Comparison of ENCODE assay signal across 8 mouse cellular contexts in genomic region chr8:36346682-36347324, GRCm38 (mm10).
A peak's percentile ranks its signal among the peaks of the same experiment; 100 is the strongest.
DNase-seq lines count a peak whose midpoint lies in the region; ATAC-seq and TF ChIP-seq lines count a peak whose summit lies in the region.

No protein-coding gene starts in this region.

- H3K4me3 ChIP-seq in kidney, embryonic 16.5 days (ENCODE audit: low read length) = no peak overlapping the region
- H3K4me3 ChIP-seq in kidney, embryonic 15.5 days (replicated peaks) = no peak overlapping the region
- H3K4me3 ChIP-seq in liver, adult 2 months (ENCODE audit: insufficient read depth, low read depth, low read length) = no peak overlapping the region
- no peak overlapping the region for H3K4me3 ChIP-seq in stomach, embryonic 15.5 days (replicated peaks)

- H3K27me3 ChIP-seq in kidney, embryonic 16.5 days (ENCODE audit: insufficient read depth, low read length) = no peaks in the 10 kb centered on the region; the same call in 1 of the 2 replicates
- peaks cover 7% of the 10 kb centered on the region; the same call in 1 of the 2 replicates for H3K27me3 ChIP-seq in kidney, embryonic 15.5 days
- no peaks in the 10 kb centered on the region for H3K27me3 ChIP-seq in liver, adult 2 months (ENCODE audit: control insufficient read depth, insufficient read depth, low read length)
- no peaks in the 10 kb centered on the region for H3K27me3 ChIP-seq in stomach, embryonic 15.5 days (replicated peaks)

- H3K9me3 ChIP-seq in kidney, embryonic 16.5 days (ENCODE audit: low read length) = no peaks in the 10 kb centered on the region
- H3K9me3 ChIP-seq in kidney, embryonic 15.5 days (replicated peaks) = no peaks in the 10 kb centered on the region
- H3K9me3 ChIP-seq in stomach, embryonic 15.5 days = no peaks in the 10 kb centered on the region

- H3K79me2 ChIP-seq in liver, adult 2 months (ENCODE audit: control insufficient read depth, insufficient read depth, low read length) = no peaks in the 10 kb centered on the region

- no peak overlapping the region for H3K9ac ChIP-seq in kidney, embryonic 16.5 days (replicated peaks; ENCODE audit: low read length)
- no peak overlapping the region for H3K9ac ChIP-seq in kidney, embryonic 15.5 days
- H3K9ac ChIP-seq in liver, adult 2 months (ENCODE audit: low read depth, low read length) = no peak overlapping the region
- H3K9ac ChIP-seq in stomach, embryonic 15.5 days = no peak overlapping the region

- peaks cover 10% of the 10 kb centered on the region; the same call in 1 of the 2 replicates for H3K4me1 ChIP-seq in kidney, embryonic 16.5 days (ENCODE audit: insufficient read depth, low read length)
- H3K4me1 ChIP-seq in kidney, embryonic 15.5 days = 0 out of 2 replicates have a peak, but pooled peaks cover 6% of the 10 kb centered on the region
- no peaks in the 10 kb centered on the region for H3K4me1 ChIP-seq in liver, adult 2 months (ENCODE audit: control insufficient read depth, insufficient read depth, low read length)
- no peaks in the 10 kb centered on the region for H3K4me1 ChIP-seq in stomach, embryonic 15.5 days

- H3K36me3 ChIP-seq in kidney, embryonic 16.5 days (ENCODE audit: insufficient read depth, low read length) = no peaks in the 10 kb centered on the region
- no peaks in the 10 kb centered on the region for H3K36me3 ChIP-seq in kidney, embryonic 15.5 days
- H3K36me3 ChIP-seq in liver, adult 2 months (ENCODE audit: control insufficient read depth, insufficient read depth, low read length) = no peaks in the 10 kb centered on the region
- no peaks in the 10 kb centered on the region for H3K36me3 ChIP-seq in stomach, embryonic 15.5 days

- H3K4me2 ChIP-seq in kidney, embryonic 16.5 days (replicated peaks; ENCODE audit: low read depth, low read length) = no peak overlapping the region
- H3K4me2 ChIP-seq in kidney, embryonic 15.5 days = no peak overlapping the region
- H3K4me2 ChIP-seq in stomach, embryonic 15.5 days = no peak overlapping the region

- peak; percentile 76 for DNase-seq in kidney, adult 11 months
- peak; percentile 91 for DNase-seq in embryo, embryonic 10 days (ENCODE audit: low spot score)
- DNase-seq in gastrocnemius, postnatal 4 days (ENCODE audit: low spot score in 2 of 2) = peak; percentile 52 to 77
- peak; percentile 71 for DNase-seq in liver, adult 2 months (ENCODE audit: extremely low read depth, low read depth, low spot score)
- DNase-seq in neural tube, embryonic 10.5 days (ENCODE audit: extremely low spot score, low spot score) = peak; percentile 63

- 42% methylated on average over 7 of the region's 7 CpGs for WGBS in kidney, embryonic 16.5 days
- 49% methylated on average over 7 of the region's 7 CpGs for WGBS in kidney, embryonic 15.5 days
- 43% methylated on average over 7 of the region's 7 CpGs for WGBS in liver, adult 2 months
- WGBS in stomach, embryonic 15.5 days = 47% methylated on average over 7 of the region's 7 CpGs

- H3K27ac ChIP-seq in kidney, embryonic 16.5 days (ENCODE audit: low read length) = no peak overlapping the region
- H3K27ac ChIP-seq in kidney, embryonic 15.5 days = no peak overlapping the region
- no peak overlapping the region for H3K27ac ChIP-seq in liver, adult 2 months (replicated peaks; ENCODE audit: insufficient read depth, low read depth, low read length)
- no peak overlapping the region for H3K27ac ChIP-seq in stomach, embryonic 15.5 days

- no peak; the same call in none of the 2 replicates for ATAC-seq in kidney, embryonic 16.5 days (ENCODE audit: low FRiP score, low TSS enrichment)
- ATAC-seq in kidney, embryonic 15.5 days (replicated peaks; ENCODE audit: low FRiP score) = peak; percentile 80; the same call in 1 of the 2 replicates
- ATAC-seq in stomach, embryonic 15.5 days (ENCODE audit: insufficient read depth, low FRiP score, low read depth) = peak; percentile 50; the same call in 1 of the 2 replicates

- TF ChIP-seq CTCF in liver, adult 2 months (IDR thresholded peaks at IDR 0.05; ENCODE audit: low read depth, low read length) = peak; percentile 99

- TF ChIP-seq POLR2A in liver, adult 2 months (IDR thresholded peaks at IDR 0.05; ENCODE audit: extremely low read depth, insufficient read depth, low read length) = no peak
